Mouse (Mus musculus) bone marrow, adult 2 months (tissue): ENCODE measurements around the gene Galr2.

Source experiments
- CTCF ChIP-seq: fragments of 200-500 bp; IDR thresholded peaks from 2 replicates; pipeline ENCODE4 v1.5.1; 2011; ENCODE audit warnings: low read length, control low read depth; ENCODE audit not compliant: control insufficient read depth, insufficient read depth
- POLR2A ChIP-seq: fragments of 200-500 bp; IDR thresholded peaks from 2 replicates; pipeline ENCODE4 v1.6.1; 2011; ENCODE audit warnings: low read depth, mild to moderate bottlenecking, control low read depth, low read length, borderline replicate concordance; ENCODE audit not compliant: control insufficient read depth

DNA sequence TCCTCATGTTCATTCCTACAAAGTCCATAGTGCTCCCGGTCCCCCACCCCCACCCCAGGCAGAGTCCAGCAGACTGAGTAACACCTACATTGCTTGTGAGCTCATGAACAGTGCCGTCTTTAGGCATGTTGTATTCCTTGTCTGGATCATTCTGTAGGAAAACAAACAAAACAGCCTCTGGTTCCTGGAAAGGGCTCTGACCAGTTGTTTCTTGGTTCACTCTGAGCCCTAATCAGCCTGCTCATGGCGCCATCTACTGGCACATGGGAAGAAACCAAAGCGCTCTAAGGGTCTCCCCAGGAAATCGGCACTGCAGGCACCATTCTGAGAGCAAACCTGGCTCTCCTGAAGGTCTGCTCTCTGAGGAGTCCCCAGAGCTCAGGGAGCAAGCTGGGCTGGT lies 13.6 kb downstream of the Galr2 start:
- peak; percentile 70 for TF ChIP-seq CTCF
- no peak for TF ChIP-seq POLR2A
